Mouse (Mus musculus) brain, embryonic 14.5 days (tissue): ENCODE results near the gene Col26a1.

ENCODE experiments used
- CTCF ChIP-seq: fragments of 200-500 bp; IDR thresholded peaks from 2 replicates; pipeline ENCODE4 v1.5.1; 2012; ENCODE audit warnings: inconsistent platforms, mild to moderate bottlenecking, moderate library complexity, borderline replicate concordance; ENCODE audit not compliant: insufficient read depth, insufficient read length; ENCODE audit errors: extremely low read depth
- POLR2A ChIP-seq: fragments of 200-500 bp; IDR thresholded peaks from 2 replicates; pipeline ENCODE4 v1.6.1; 2012; ENCODE audit warnings: mild to moderate bottlenecking, inconsistent platforms, borderline replicate concordance; ENCODE audit not compliant: poor library complexity, insufficient read depth, insufficient read length, severe bottlenecking; ENCODE audit errors: extremely low read depth

GRCm38 (mm10) chr5:136775548-136775947, 107.5 kb downstream of the Col26a1 start:
- TF ChIP-seq CTCF: no peak
- TF ChIP-seq POLR2A: no peak
